Mouse (Mus musculus) large intestine, adult 2 months (tissue): Measurements from ENCODE around the gene Aph1a. TPM values are rescaled to one million over a fixed set of nuclear protein-coding genes. Genes with fewer than 3 reads are reported as not detected.
"Not testable (repeated sequence)": the region's sequence is repeated elsewhere in the genome, so short reads cannot be mapped to it uniquely, and the experiment has no call there.

Experiments
- DNase-seq: peaks from one replicate; pipeline ENCODE4 v3.0.0-alpha.2; 2012; ENCODE audit warnings: low read depth, low spot score
- WGBS: fragments of 180-500 bp; shearing (Covaris S2); methylation state at CpG from one replicate; pipeline ENCODE4 v1.1.7; 2018; 5-methylcytosine and 5-hydroxymethylcytosine counted together
- polyA plus RNA-seq: library from polyadenylated mRNA; depleted of rRNA; stranded (reverse); fragments of >200 nt; gene quantifications from 2 replicates; pipeline ENCODE4 v1.2.3, GENCODE M21; 2012; rRNA removed

Gene Aph1a
- polyA plus RNA-seq, result 172 and 175 TPM in 2 replicates

- peak; percentile 94 for DNase-seq
- under 1% methylated on average over 32 of the region's 43 CpGs for WGBS
These were observed at the start of gene Aph1a for GRCm38 (mm10) chr3:95893606-95894316. Gene Aph1a (plus strand): TSS chr3:95893969.

DNA sequence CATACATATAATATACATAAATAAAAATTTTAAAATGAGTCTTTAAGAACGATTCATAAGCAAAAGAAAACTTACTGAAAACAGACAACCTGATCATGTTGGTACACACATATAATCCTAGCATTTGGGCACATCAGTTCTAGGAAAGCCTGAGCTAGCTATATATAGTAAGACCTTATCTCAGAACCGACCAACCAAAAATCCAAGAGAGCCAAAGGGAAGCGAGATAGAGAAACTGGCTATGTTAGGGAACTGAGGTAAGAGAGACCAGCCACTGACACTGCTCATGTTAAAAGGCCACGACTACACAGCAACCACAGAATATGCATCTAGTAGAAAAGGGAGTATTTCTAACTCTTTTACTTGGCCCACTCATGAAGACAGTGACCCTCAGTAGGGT lies 43.2 kb upstream of the Aph1a start:
- 85% methylated on average over 4 of the region's 4 CpGs for WGBS
- no peak for DNase-seq

- WGBS, result 94% methylated on average over 8 of the region's 8 CpGs
These were observed 42.5 kb upstream of the Aph1a start for GRCm38 (mm10) chr3:95851317-95851716.

GRCm38 (mm10) chr3:95855502-95856089 lies 38.2 kb upstream of the Aph1a start, which contains the start of gene Prpf3:
Gene Prpf3 (minus strand): TSS chr3:95855885.
- DNase-seq, result peak; percentile 70
- under 1% methylated on average over 56 of the region's 56 CpGs for WGBS

More at GRCm38 (mm10) chr3:95851317-95851716, 42.5 kb upstream of the Aph1a start:
- DNase-seq, result no peak

DNA sequence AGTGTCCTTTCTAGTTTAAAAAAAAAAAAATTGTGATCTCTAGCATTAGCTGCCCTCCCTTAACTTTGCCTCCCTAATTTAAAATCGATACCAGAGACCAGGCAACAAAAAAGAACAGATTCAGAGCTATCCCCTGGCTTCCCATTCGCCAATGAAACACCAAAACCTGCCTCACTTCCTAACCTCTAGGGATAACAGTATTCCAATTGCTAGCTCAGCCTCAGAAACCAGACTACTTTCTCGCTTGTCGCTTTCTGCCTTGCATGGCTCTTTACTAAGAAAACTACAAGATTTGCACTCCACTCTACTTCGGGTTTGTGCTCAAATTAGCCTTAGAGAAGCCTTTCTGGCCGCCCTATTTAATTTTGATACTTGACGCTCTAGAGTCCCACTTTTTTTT lies 37.7 kb upstream of the Aph1a start:
- WGBS, result 18% methylated on average over 7 of the region's 7 CpGs
- no peak for DNase-seq

DNA sequence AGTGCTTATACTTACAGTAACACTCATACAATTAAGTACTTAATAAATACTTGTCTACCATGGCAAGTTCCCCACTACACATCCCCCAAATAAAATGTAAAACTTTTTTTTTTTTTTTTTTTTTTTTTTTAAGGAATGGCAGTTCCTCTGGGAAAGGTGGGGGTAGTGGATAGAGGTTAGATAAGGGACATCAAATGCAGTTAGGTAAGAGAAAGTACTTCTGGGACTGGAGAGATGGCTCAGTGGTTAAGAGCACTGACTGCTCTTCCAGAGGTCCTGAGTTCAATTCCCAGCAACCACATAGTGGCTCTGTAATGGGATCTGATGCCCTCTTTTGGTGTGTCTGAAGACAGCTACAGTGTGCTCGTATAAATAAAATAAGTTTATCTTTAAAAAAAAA lies 36.7 kb upstream of the Aph1a start:
- 83% methylated on average over 1 of the region's 1 CpGs for WGBS

DNA sequence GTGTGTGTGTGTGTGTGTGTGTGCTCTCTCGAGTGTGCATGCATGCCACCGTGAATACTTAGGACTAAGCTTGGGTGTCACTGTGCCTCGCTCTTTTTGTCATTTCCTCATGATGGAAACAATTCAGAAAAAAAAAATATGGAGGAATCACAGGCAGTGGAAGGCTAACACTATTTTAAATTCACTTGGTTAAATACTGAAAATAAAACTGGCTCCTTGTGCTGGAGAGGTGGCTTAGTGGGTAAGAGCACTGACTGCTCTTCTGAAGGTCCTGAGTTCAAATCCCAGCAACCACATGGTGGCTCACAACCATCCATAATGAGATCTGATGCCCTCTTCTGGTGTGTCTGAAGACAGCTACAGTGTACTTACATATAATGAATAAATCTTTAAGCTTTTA lies 35.5 kb upstream of the Aph1a start:
- DNase-seq, result not testable (repeated sequence)
- 73% methylated on average over 3 of the region's 3 CpGs for WGBS

More for the DNA sequence above, 36.7 kb upstream of the Aph1a start:
- not testable (repeated sequence) for DNase-seq

- WGBS, result 80% methylated on average over 3 of the region's 3 CpGs
- DNase-seq, result no peak
These were observed 33.4 kb upstream of the Aph1a start for GRCm38 (mm10) chr3:95860323-95860722.

- 76% methylated on average over 10 of the region's 10 CpGs for WGBS
- DNase-seq, result no peak
These were observed 32.6 kb upstream of the Aph1a start for GRCm38 (mm10) chr3:95861216-95861615.

GRCm38 (mm10) chr3:95861796-95862195 lies 32.0 kb upstream of the Aph1a start:
- WGBS, result 29% methylated on average over 2 of the region's 2 CpGs
- DNase-seq, result no peak

DNA sequence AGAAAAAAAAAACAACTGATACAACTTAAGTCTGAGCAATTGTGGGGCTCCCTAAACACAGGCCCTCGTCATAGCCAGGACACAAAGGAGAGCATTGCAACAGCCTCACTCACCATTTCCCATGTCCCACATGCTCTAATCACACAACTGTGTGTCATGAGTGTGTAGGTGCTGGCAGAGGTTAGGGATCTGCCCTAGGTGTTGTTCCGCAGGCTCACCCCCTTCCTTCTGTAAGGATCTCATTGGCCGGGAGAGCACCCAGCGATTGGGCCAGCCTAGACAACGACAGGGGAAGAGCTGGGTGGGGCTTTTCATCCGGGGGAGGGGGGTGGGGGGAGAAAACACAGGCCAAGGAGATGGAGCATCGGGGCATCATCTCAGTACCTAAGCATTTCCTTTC lies 30.2 kb upstream of the Aph1a start:
- 63% methylated on average over 7 of the region's 7 CpGs for WGBS
- no peak for DNase-seq

DNA sequence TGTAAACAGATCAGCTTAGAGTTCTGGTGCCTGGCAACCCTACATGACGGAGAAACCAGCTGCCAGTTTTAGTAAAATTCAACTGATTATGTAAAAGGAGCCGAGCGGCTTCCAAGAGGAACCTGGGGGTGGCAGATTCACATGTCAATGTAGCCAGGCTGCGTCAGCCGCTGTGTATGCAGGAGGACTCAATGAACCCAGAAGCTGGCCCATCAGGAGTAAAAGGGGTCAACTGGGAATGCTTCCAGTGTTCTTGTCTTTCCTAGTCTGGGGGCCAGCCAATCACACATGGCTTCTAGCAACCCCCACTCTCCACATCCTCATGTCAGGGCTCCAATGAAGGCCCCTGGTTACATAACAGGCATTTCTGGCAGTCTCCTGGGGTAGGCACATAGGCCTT lies 28.7 kb upstream of the Aph1a start:
- no peak for DNase-seq
- 93% methylated on average over 5 of the region's 5 CpGs for WGBS

GRCm38 (mm10) chr3:95865571-95865970 lies 28.2 kb upstream of the Aph1a start:
- no peak for DNase-seq
- WGBS, result 95% methylated on average over 20 of the region's 20 CpGs

GRCm38 (mm10) chr3:95866071-95866470 lies 27.7 kb upstream of the Aph1a start:
- 86% methylated on average over 5 of the region's 5 CpGs for WGBS
- no peak for DNase-seq

DNA sequence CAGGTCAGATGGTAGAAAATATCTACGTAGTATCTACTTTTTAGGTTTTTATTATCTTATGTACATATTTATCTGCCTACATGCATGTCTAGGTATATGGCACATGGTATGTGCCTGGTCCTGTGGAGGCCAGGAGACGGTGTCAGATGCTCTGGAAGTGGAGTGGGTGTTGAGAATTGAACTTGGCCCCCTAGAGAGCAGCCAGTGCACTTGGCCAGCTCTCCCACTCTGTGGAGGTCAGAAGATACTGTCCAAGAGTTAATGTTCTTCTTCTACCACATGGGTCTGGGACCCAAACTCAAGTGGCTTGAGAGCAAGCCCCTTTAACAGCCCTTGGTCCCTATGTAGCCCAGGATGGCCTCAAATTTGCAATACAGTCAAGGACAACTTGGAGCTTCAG lies 26.4 kb upstream of the Aph1a start:
- 91% methylated on average over 2 of the region's 2 CpGs for WGBS
- DNase-seq, result no peak

DNA sequence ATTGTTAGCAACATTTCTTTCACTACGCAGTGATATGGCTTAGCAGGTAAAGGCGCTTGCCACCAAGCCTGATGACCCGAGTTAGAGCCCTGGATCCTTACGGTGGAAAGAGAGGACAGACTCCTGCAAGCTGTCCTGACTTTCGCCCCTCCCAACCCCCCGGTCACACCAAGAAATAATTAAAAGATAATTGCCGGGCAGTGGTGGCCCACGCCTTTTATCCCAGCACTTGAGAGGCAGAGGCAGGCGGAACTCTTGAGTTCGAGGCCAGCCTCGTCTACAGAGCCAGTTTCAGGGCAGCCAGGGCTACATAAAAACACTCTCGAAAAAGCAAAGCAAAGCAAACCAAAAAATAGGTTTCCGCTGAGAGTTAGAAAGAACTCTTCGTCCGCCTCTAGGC lies 22.8 kb upstream of the Aph1a start:
- 3% methylated on average over 15 of the region's 15 CpGs for WGBS
- no peak for DNase-seq

GRCm38 (mm10) chr3:95871392-95871867 lies 22.3 kb upstream of the Aph1a start, which contains the start of gene Mrps21:
Gene Mrps21 (minus strand): TSS chr3:95871519.
- no peak for DNase-seq
- under 1% methylated on average over 33 of the region's 33 CpGs for WGBS

DNA sequence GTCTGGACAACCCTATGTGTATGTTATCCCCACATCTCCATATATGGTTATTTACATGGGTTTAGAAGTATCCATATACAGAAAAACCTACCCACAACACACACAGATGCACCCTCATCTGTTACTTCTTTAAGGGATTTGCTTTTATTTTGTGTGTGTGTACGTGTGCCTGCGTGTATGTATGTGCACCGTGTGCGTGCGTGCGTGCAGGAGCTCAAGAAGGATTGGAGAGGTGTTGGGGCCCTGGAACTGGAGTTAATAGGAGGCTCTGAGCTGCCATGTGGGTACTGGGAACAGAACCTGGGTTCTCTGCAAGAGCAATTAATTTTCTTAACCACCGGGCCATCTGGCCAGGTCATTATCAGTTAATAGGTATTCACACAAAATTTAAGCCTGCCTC lies 21.7 kb upstream of the Aph1a start:
- WGBS, result 40% methylated on average over 7 of the region's 7 CpGs
- no peak for DNase-seq

DNA sequence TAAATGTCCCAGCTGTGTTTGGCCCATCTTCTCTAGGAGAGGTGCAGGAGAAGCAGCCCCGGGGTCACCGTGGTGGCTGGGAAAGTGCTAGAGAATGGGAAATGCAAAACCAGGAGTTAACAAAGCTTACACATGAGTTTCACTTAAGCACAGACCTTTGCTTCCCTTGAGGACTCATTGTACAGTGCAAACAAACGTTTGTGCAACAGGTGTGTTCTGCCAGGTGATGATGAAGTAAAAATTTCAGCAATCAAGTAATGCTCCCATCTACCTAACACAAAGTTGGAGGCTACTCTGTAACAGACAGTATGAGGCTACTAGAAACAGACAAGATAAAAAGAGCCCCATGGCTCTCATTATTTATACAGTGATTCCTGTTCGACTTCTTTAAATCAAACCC lies 14.7 kb upstream of the Aph1a start:
- WGBS, result 76% methylated on average over 4 of the region's 4 CpGs
- DNase-seq, result no peak

DNA sequence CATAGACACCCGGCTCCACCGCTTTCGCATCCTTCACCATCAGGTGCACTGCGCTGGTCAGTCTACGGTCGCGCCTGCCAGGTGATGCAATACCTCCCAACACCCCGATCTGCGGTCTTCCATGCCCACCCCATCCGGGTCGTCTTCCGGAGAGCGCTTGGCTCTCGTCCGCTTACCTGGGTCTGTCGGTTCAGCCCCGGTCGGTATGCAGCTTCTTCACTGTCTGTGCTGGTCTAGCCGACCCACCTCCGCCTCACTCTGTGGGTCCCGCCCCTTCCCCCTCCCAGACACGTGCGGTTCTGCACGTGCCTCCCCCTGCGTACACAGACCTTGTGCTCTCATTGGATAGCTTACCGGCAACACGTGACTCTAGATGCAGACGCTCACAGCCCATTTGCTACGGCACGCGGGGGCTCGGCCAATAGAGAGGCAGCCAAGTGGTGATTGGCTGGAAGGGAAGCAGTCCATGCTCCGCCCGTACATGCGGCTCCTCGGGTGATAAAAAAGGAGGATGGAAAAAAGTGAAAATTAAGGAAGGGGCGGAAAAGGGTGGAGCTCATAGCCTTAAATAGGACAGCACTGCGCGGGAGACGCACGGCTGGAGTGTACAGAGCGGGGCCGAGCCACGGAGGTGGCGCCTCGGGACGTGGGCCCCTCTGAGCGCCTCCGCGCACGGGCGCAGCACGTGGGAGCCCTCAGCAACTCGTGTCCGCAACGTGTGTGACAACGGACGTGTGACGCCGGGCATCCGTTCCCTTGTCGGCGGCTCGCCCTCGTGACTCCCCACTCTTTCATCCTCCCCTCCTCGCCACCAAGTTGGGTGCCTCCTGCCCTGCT lies 11.6 kb upstream of the Aph1a start, which contains the start of gene Ciart:
Gene Ciart (minus strand): TSS at position 273 of the 837 bp plus-strand sequence.
- DNase-seq, result peak; percentile 87
- under 1% methylated on average over 66 of the region's 66 CpGs for WGBS
